Mouse (Mus musculus): ENCODE measurements around the gene Lrrc25.

- no peak for TF ChIP-seq CTCF (IDR thresholded peaks at IDR 0.05; ENCODE audit: extremely low read depth, insufficient read depth, low read length)
- TF ChIP-seq POLR2A (IDR thresholded peaks at IDR 0.05; ENCODE audit: extremely low read depth, insufficient read depth, low read length) = no peak
Observed at GRCm38 (mm10) chr8:70646369-70646768, 30.4 kb downstream of the Lrrc25 start.

All from cortical plate, adult 2 months (tissue).